Mouse (Mus musculus): Measurements from ENCODE around the gene Gins3. TPM values are rescaled to one million over a fixed set of nuclear protein-coding genes. Genes with fewer than 3 reads are reported as not detected.

Gins3 gene
- total and polyA plus RNA-seq, 3 experiments, result 14.0 to 14.4 TPM; not detected in 1

DNA sequence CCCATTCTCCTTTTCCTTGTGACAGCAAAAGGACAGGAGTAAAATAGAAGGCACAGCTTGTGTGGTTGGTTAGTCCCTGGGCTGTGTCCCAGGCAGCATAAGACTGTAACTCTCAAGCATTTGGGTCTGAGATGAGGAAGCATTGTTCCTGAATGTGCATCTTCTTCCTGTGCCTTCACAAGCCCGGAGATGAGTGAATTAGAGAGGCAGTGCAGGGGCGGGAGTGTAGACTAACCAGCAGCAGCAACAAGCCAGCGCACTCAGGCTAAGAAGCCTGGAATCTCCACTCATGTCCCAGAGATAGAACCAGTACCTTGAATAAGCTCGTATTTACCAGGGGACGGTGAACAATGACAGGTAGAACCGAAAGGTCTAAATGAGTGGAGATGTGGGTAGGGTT, 28.3 kb downstream of the Gins3 start:
- peaks cover 22 to 53% of the 10 kb centered on the region in 2 experiments for H3K4me1 ChIP-seq (ENCODE audit: control insufficient read depth in 1 of 2, insufficient read depth in 2 of 2, low read length in 2 of 2)
- no peak overlapping the region for H3K4me3 ChIP-seq (ENCODE audit: control insufficient read depth in 1 of 2, insufficient read depth in 1 of 2, low read depth in 2 of 2, low read length in 2 of 2)
- DNase-seq (ENCODE audit: low read depth, low spot score), result no peak
- H3K36me3 ChIP-seq (ENCODE audit: control insufficient read depth in 1 of 2, insufficient read depth in 2 of 2, low read length in 2 of 2), result peaks cover 0 to 36% of the 10 kb centered on the region in 2 experiments; a peak in 2 of 4 replicates
- H3K27ac ChIP-seq (ENCODE audit: control insufficient read depth, low read depth, low read length), result no peak overlapping the region
- TF ChIP-seq CHD2 (IDR thresholded peaks at IDR 0.05; ENCODE audit: low read length), result no peak
- TF ChIP-seq HCFC1 (IDR thresholded peaks at IDR 0.05; ENCODE audit: low read depth, low read length), result no peak
- TF ChIP-seq SMC3 (IDR thresholded peaks at IDR 0.05; ENCODE audit: low read depth, low read length), result no peak
- TF ChIP-seq EP300 (IDR thresholded peaks at IDR 0.05; ENCODE audit: low read depth in 1 of 2, low read length in 2 of 2), result no peak
- no peak for TF ChIP-seq USF1 (IDR thresholded peaks at IDR 0.05; ENCODE audit: low read depth, low read length)
- H3K9ac ChIP-seq (ENCODE audit: control insufficient read depth, low read depth, low read length, poor library complexity, severe bottlenecking), result no peak overlapping the region
- no peaks in the 10 kb centered on the region for H3K27me3 ChIP-seq (ENCODE audit: control insufficient read depth in 1 of 2, insufficient read depth in 2 of 2, low read length in 2 of 2)
- H3K9me3 ChIP-seq (replicated peaks; ENCODE audit: insufficient read depth, low read length), result no peaks in the 10 kb centered on the region
- H3K79me2 ChIP-seq (ENCODE audit: control insufficient read depth, insufficient read depth, low read length, poor library complexity), result no peaks in the 10 kb centered on the region; the same call in 1 of the 2 replicates

DNA sequence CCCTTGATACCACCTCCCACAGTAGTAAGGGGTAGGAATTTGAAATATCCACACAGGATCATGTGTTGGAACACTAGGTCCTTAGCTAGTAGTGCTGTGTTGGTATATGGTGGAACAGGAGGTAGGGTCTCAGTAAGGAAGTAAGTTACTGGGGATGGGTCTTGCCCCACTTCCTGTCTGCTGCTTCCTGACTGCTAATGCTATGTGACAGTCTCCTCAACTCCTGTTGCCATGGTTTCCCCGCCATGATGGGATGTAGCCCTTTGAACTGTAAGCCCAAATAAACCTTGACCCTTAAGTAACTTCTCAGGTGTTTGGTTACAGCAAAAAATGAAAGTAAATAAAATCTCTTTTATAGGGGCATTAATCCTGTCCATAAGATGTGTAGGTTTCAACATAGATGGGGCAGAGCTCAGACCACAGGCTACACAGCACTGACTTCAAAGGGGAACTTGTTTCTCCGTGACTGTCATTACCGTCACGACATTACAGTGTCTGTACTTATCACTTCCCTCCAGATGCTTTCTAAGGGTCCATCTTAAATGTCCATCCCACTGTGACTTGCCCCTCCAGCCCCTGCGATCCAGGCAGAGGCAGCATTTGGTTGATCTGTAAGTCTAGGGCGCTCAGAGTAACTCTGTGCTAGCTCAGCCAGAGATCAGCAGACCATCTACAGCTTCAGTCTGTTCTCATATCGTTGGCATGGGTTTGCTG, 29.8 kb downstream of the Gins3 start:
- DNase-seq (ENCODE audit: low read depth, low spot score), result peak; percentile 76
- Histone ChIP-seq H3K4me3 (ENCODE audit: control insufficient read depth in 1 of 2, insufficient read depth in 1 of 2, low read depth in 2 of 2, low read length in 2 of 2) (peak overlapping the region; percentile 47 to 53), H3K4me1 (ENCODE audit: control insufficient read depth in 1 of 2, insufficient read depth in 2 of 2, low read length in 2 of 2) (peaks cover 16 to 51% of the 10 kb centered on the region in 2 experiments), H3K27me3 (ENCODE audit: control insufficient read depth in 1 of 2, insufficient read depth in 2 of 2, low read length in 2 of 2) (no peaks in the 10 kb centered on the region), H3K36me3 (ENCODE audit: control insufficient read depth in 1 of 2, insufficient read depth in 2 of 2, low read length in 2 of 2) (peaks cover 0 to 33% of the 10 kb centered on the region in 2 experiments; a peak in 2 of 4 replicates), H3K27ac (ENCODE audit: control insufficient read depth, low read depth, low read length) (peak overlapping the region; percentile 89), H3K9ac (ENCODE audit: control insufficient read depth, low read depth, low read length, poor library complexity, severe bottlenecking) (peak overlapping the region; percentile 59), H3K79me2 (ENCODE audit: control insufficient read depth, insufficient read depth, low read length, poor library complexity) (no peaks in the 10 kb centered on the region; the same call in 1 of the 2 replicates), H3K9me3 (replicated peaks; ENCODE audit: insufficient read depth, low read length) (no peaks in the 10 kb centered on the region)
- TF ChIP-seq MEF2A (IDR thresholded peaks at IDR 0.05; ENCODE audit: extremely low read depth, insufficient replicate concordance, low read depth, low read length, poor library complexity, severe bottlenecking) (no peak), UBTF (IDR thresholded peaks at IDR 0.05; ENCODE audit: borderline replicate concordance, insufficient read depth, low read depth, low read length) (no peak), TAL1 (IDR thresholded peaks at IDR 0.05; ENCODE audit: low read length) (peak; percentile 86), SIN3A (IDR thresholded peaks at IDR 0.05; ENCODE audit: low read length) (peak; percentile 68; the same call in 1 of the 2 replicates), ETS1 (IDR thresholded peaks at IDR 0.05; ENCODE audit: low read depth, low read length) (peak; percentile 32; the same call in 1 of the 2 replicates), NRF1 (IDR thresholded peaks at IDR 0.05; ENCODE audit: insufficient read depth, low read depth, low read length, poor library complexity, severe bottlenecking) (no peak), ELF1 (IDR thresholded peaks at IDR 0.05; ENCODE audit: low read depth, low read length) (peak; percentile 64), CHD2 (IDR thresholded peaks at IDR 0.05; ENCODE audit: low read length) (no peak), EP300 (IDR thresholded peaks at IDR 0.05; ENCODE audit: low read depth in 1 of 2, low read length in 2 of 2) (peak; percentile 23 to 52; a peak in 2 of 4 replicates), GATA1 (IDR thresholded peaks at IDR 0.05; ENCODE audit: low read depth, low read length) (no peak; the same call in none of the 2 replicates), KAT2A (conservative IDR thresholded peaks at IDR 0.05; ENCODE audit: low read depth, low read length) (no peak), MYB (IDR thresholded peaks at IDR 0.05; ENCODE audit: low read depth, low read length) (no peak), ZMIZ1 (IDR thresholded peaks at IDR 0.05; ENCODE audit: low read depth, low read length) (no peak), MAZ (IDR thresholded peaks at IDR 0.05; ENCODE audit: low read depth, low read length) (no peak), TCF12 (IDR thresholded peaks at IDR 0.05; ENCODE audit: low read depth, low read length) (0 out of 2 replicates have a peak, but pooled peaks have one; percentile 9)

Data from MEL (cell line).